Mouse (Mus musculus) CH12.LX (cell line): ENCODE measurements around the gene Tas2r134. TPM values are rescaled to one million over a fixed set of nuclear protein-coding genes. Genes with fewer than 3 reads are reported as not detected.

ENCODE experiments used
- DNase-seq: peaks from one replicate; pipeline ENCODE4 v3.0.0-alpha.2; 2013; ENCODE audit errors: extremely low read depth
- H3K27ac ChIP-seq: 2 replicates; pipeline ENCODE4 v1.5.1; 2012; ENCODE audit warnings: low read depth, mild to moderate bottlenecking, control low read depth, moderate library complexity; ENCODE audit not compliant: insufficient read depth
- H3K27me3 ChIP-seq: replicated peaks from 2 replicates; pipeline ENCODE3; 2012; ENCODE audit warnings: inconsistent platforms
- H3K36me3 ChIP-seq, 2 experiments: replicated peaks in 1 of 2; 2 replicates each; pipeline versions ENCODE3 to v1.6.1; 2012; ENCODE audit warnings: inconsistent platforms in 1 of 2, low read length in 1 of 2, mild to moderate bottlenecking in 1 of 2, mixed read lengths in 1 of 2, moderate library complexity in 1 of 2; ENCODE audit not compliant: control insufficient read depth in 1 of 2, insufficient read depth in 1 of 2
- H3K4me1 ChIP-seq, 2 experiments: 2 replicates each; pipeline ENCODE4 v1.6.1; 2012; ENCODE audit warnings: inconsistent platforms in 1 of 2, moderate library complexity in 1 of 2; ENCODE audit not compliant: insufficient read depth in 2 of 2, control insufficient read depth in 1 of 2
- H3K4me2 ChIP-seq: 2 replicates; pipeline ENCODE4 v1.6.1; 2012; ENCODE audit warnings: low read depth, mild to moderate bottlenecking, control low read depth; ENCODE audit not compliant: poor library complexity, insufficient read depth, severe bottlenecking
- H3K4me3 ChIP-seq, 3 experiments: fragments of 150-350 bp in 1 of 3; sonication (generic) in 1 of 3; replicated peaks in 1 of 3; 2 replicates each; pipeline versions ENCODE3 to v1.5.1; 2011 to 2012; ENCODE audit warnings: low read depth in 2 of 3, low read length in 2 of 3, mild to moderate bottlenecking in 2 of 3, moderate library complexity in 2 of 3, control low read depth in 1 of 3, improper control_type of control experiment in 1 of 3, inconsistent platforms in 1 of 3, mixed read lengths in 1 of 3; ENCODE audit not compliant: poor library complexity in 1 of 3
- H3K79me2 ChIP-seq: replicated peaks from 2 replicates; pipeline ENCODE4 v1.6.1; 2012; ENCODE audit warnings: mild to moderate bottlenecking, moderate library complexity; ENCODE audit not compliant: control insufficient read depth, poor library complexity, insufficient read depth, severe bottlenecking; ENCODE audit errors: extremely low read depth
- H3K9ac ChIP-seq: 2 replicates; pipeline ENCODE4 v1.6.1; 2012; ENCODE audit warnings: low read depth, mild to moderate bottlenecking, control low read depth, moderate library complexity; ENCODE audit not compliant: insufficient read depth
- H3K9me3 ChIP-seq: replicated peaks from 2 replicates; pipeline ENCODE3; 2012; ENCODE audit warnings: low read length, inconsistent platforms, mixed read lengths
- E2F4 ChIP-seq: IDR thresholded peaks from 2 replicates; pipeline ENCODE4 v1.6.1; 2011; ENCODE audit warnings: low read depth, low read length, improper control_type of control experiment; ENCODE audit not compliant: insufficient replicate concordance
- ELF1 ChIP-seq: IDR thresholded peaks from 2 replicates; pipeline ENCODE4 v1.6.1; 2014; ENCODE audit warnings: low read depth, mild to moderate bottlenecking, inconsistent platforms, low read length, improper control_type of control experiment
- EP300 ChIP-seq: IDR thresholded peaks from 2 replicates; pipeline ENCODE4 v1.6.1; 2011; ENCODE audit warnings: low read length, improper control_type of control experiment
- JUN ChIP-seq: IDR thresholded peaks from 2 replicates; pipeline ENCODE4 v1.6.1; 2011; ENCODE audit warnings: low read depth, mild to moderate bottlenecking, low read length, improper control_type of control experiment, moderate library complexity; ENCODE audit not compliant: insufficient read depth
- MAZ ChIP-seq: IDR thresholded peaks from 2 replicates; pipeline ENCODE4 v1.6.1; 2012; ENCODE audit warnings: low read depth, mild to moderate bottlenecking, inconsistent platforms, low read length, improper control_type of control experiment, moderate library complexity
- MEF2A ChIP-seq: IDR thresholded peaks from 2 replicates; pipeline ENCODE4 v1.6.1; 2014; ENCODE audit warnings: low read depth, mild to moderate bottlenecking, inconsistent platforms, low read length, improper control_type of control experiment, borderline replicate concordance
- MXI1 ChIP-seq: IDR thresholded peaks from 2 replicates; pipeline ENCODE4 v1.6.1; 2011; ENCODE audit warnings: mild to moderate bottlenecking, low read depth, low read length, improper control_type of control experiment
- MYC ChIP-seq: IDR thresholded peaks from 2 replicates; pipeline ENCODE4 v1.6.1; 2011; ENCODE audit warnings: low read depth, mild to moderate bottlenecking, improper control_type of control experiment, low read length
- POLR2A ChIP-seq: IDR thresholded peaks from 2 replicates; pipeline ENCODE4 v1.6.1; 2011; ENCODE audit warnings: low read depth, mild to moderate bottlenecking, improper control_type of control experiment, low read length
- POLR2AphosphoS2 ChIP-seq: IDR thresholded peaks from 2 replicates; pipeline ENCODE4 v1.6.1; 2011; ENCODE audit warnings: low read depth, low read length, improper control_type of control experiment
- RAD21 ChIP-seq: IDR thresholded peaks from 2 replicates; pipeline ENCODE4 v1.6.1; 2011; ENCODE audit warnings: low read depth, mild to moderate bottlenecking, low read length, improper control_type of control experiment, moderate library complexity
- RCOR1 ChIP-seq: conservative IDR thresholded peaks from 2 replicates; pipeline ENCODE4 v1.6.1; 2012; ENCODE audit warnings: low read depth, mild to moderate bottlenecking, inconsistent platforms, low read length, improper control_type of control experiment
- UBTF ChIP-seq: IDR thresholded peaks from 2 replicates; pipeline ENCODE4 v1.6.1; 2012; ENCODE audit warnings: low read depth, mild to moderate bottlenecking, inconsistent platforms, low read length, improper control_type of control experiment, moderate library complexity
- USF1 ChIP-seq: IDR thresholded peaks from 2 replicates; pipeline ENCODE4 v1.6.1; 2014; ENCODE audit warnings: low read depth, mild to moderate bottlenecking, inconsistent platforms, low read length, improper control_type of control experiment
- USF2 ChIP-seq: conservative IDR thresholded peaks from 2 replicates; pipeline ENCODE4 v1.6.1; 2011; ENCODE audit warnings: low read depth, low read length, improper control_type of control experiment
- ZMIZ1 ChIP-seq: IDR thresholded peaks from 2 replicates; pipeline ENCODE4 v1.6.1; 2012; ENCODE audit warnings: low read depth, mild to moderate bottlenecking, inconsistent platforms, low read length, improper control_type of control experiment
- dilution Hi-C: fragments of 300-500 bp; cut with MboI; formaldehyde crosslinking; loops from 2 replicates; pipeline ENCODE4 v1.14.3; 2020; ENCODE audit warnings: low sequenced_read_pairs; ENCODE audit not compliant: extremely low pct_unique_long_range_greater_than_20kb, extremely low pct_ligation_motif_present
- in situ Hi-C: fragments of 300-500 bp; cut with MboI; formaldehyde crosslinking; loops from 3 replicates; pipeline ENCODE4 v1.14.3; 2019; ENCODE audit warnings: low sequenced_read_pairs, low pct_ligation_motif_present, low pct_unique_long_range_greater_than_20kb, mixed read lengths
- polyA plus RNA-seq: library from polyadenylated mRNA; unstranded; fragments of >175 nt; gene quantifications from 2 replicates; pipeline ENCODE4 v1.2.1, GENCODE M21; 2012; ENCODE audit warnings: low read depth; ENCODE audit not compliant: insufficient read length
- total RNA-seq, 2 experiments: library from RNA; depleted of rRNA; stranded (reverse); fragments of 300-350 nt in 1 of 2; fragments of >200 nt in 1 of 2; gene quantifications; 2 replicates each; pipeline ENCODE4 v1.2.3; 2012 to 2014

Gene Tas2r134
- total and polyA plus RNA-seq, 3 experiments, result not detected

DNA sequence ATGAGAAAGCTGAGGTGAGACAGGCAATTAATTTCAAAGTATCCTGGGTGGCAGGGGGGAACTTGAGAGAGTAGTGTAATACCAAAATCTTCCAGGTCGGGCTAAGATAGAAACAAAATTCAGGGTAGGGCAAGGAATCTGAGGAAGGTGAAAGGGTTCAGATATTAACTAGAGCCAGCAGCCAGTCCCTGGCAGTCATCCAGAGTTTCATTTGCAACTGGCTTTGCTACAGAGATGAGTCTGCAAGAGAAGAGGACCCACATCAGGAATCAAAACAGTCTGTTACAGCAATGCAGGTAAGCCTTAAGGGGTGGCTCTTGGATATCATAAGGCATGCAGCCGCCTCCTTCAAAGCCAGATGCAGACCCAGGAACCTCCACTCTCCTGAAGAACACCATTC lies 47.0 kb downstream of the Tas2r134 start:
- no peaks in the 10 kb centered on the region for H3K4me1 ChIP-seq
- TF ChIP-seq E2F4, result no peak
- TF ChIP-seq MYC, result no peak
- no peak for TF ChIP-seq MEF2A
- no peak for TF ChIP-seq POLR2A
- no peak for TF ChIP-seq JUN
- no peak for TF ChIP-seq RAD21
- TF ChIP-seq USF2, result no peak
- no peak for TF ChIP-seq ZMIZ1
- no peak for TF ChIP-seq USF1
- TF ChIP-seq EP300, result no peak
- TF ChIP-seq RCOR1, result no peak
- TF ChIP-seq ELF1, result no peak
- no peak for TF ChIP-seq MAZ
- no peak for TF ChIP-seq UBTF
- TF ChIP-seq POLR2AphosphoS2, result no peak
- TF ChIP-seq MXI1, result no peak
- H3K9ac ChIP-seq, result no peak overlapping the region
- dilution Hi-C loops, result no loop called here
- in situ Hi-C loops, result no loop called here
- H3K27me3 ChIP-seq, result no peaks in the 10 kb centered on the region
- no peak overlapping the region for H3K4me3 ChIP-seq
- H3K9me3 ChIP-seq, result no peaks in the 10 kb centered on the region
- no peak for DNase-seq
- no peaks in the 10 kb centered on the region for H3K79me2 ChIP-seq
- no peak overlapping the region for H3K27ac ChIP-seq
- no peak overlapping the region for H3K4me2 ChIP-seq
- no peaks in the 10 kb centered on the region for H3K36me3 ChIP-seq
